Mouse (Mus musculus) cerebellum, adult 2 months (tissue): ENCODE results near the gene Olfr1152. TPM values are rescaled to one million over a fixed set of nuclear protein-coding genes. Genes with fewer than 3 reads are reported as not detected.

ENCODE experiments used
- DNase-seq, 2 experiments: peaks; one replicate each; pipeline ENCODE4 v3.0.0; 2021
- H3K27ac ChIP-seq: fragments of 200-500 bp; 2 replicates; pipeline ENCODE4 v1.5.1; 2012; ENCODE audit warnings: low read length, control low read depth, inconsistent platforms; ENCODE audit not compliant: insufficient read depth
- H3K27me3 ChIP-seq: fragments of 200-500 bp; 2 replicates; pipeline ENCODE4 v1.6.1; 2012; ENCODE audit warnings: inconsistent platforms, mild to moderate bottlenecking, low read length, moderate library complexity; ENCODE audit not compliant: control insufficient read depth, insufficient read depth
- H3K4me1 ChIP-seq: fragments of 200-500 bp; 2 replicates; pipeline ENCODE4 v1.6.1; 2011; ENCODE audit warnings: low read length; ENCODE audit not compliant: control insufficient read depth, insufficient read depth
- H3K4me3 ChIP-seq: fragments of 200-500 bp; replicated peaks from 2 replicates; pipeline ENCODE3; 2011; ENCODE audit warnings: mild to moderate bottlenecking, low read depth, low read length, control low read depth; ENCODE audit not compliant: insufficient read depth
- CTCF ChIP-seq: fragments of 200-500 bp; IDR thresholded peaks from 2 replicates; pipeline ENCODE4 v1.5.1; 2011; ENCODE audit warnings: low read depth, mild to moderate bottlenecking, control low read depth, low read length, moderate library complexity, borderline replicate concordance; ENCODE audit not compliant: insufficient read depth
- POLR2A ChIP-seq: fragments of 200-500 bp; IDR thresholded peaks from 2 replicates; pipeline ENCODE4 v1.6.1; 2011; ENCODE audit warnings: low read length, control low read depth, borderline replicate concordance; ENCODE audit not compliant: insufficient read depth
- WGBS: fragments of 180-500 bp; shearing (Covaris S2); methylation state at CpG from one replicate; pipeline ENCODE4 v1.1.7; 2018; 5-methylcytosine and 5-hydroxymethylcytosine counted together
- polyA plus RNA-seq: library from polyadenylated mRNA; depleted of rRNA; stranded (reverse); fragments of >200 nt; gene quantifications from 2 replicates; pipeline ENCODE4 v1.2.3, GENCODE M21; 2012; rRNA removed

The Olfr1152 gene
- not detected in 2 replicates for polyA plus RNA-seq

DNA sequence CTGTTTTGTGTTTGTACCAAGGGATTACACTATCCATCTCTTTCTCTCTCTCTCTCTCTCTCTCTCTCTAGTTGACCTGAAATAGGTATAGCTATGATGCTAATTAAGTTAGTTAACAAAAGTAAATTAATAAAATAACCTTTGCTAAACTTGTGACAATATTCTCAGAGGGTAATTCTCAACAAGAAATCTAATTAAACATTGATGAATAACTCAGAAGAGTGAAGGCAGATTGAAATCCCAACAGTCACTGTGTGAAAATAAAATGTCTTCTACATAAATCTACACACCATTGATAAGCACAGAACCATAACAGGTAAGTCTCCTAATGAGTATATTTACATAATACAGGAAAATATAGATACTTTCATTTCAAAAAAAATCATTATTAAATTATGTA, at the start of gene Olfr1152:
Gene Olfr1152 (plus strand): TSS at position 301 of the 400 bp plus-strand sequence.
- H3K27ac ChIP-seq, result no peak within 1 kb of the TSS
- H3K27me3 ChIP-seq, result no peaks in the 10 kb centered on the region
- TF ChIP-seq POLR2A (no peak), CTCF (no peak)
- H3K4me3 ChIP-seq, result no peak within 1 kb of the TSS
- no peak for DNase-seq
- no peaks in the 10 kb centered on the region for H3K4me1 ChIP-seq

GRCm38 (mm10) chr2:87830233-87830632, 36.1 kb upstream of the Olfr1152 start, which contains the start of gene Olfr1148:
Olfr1148 (plus strand) TSS chr2:87830533.
- H3K27ac ChIP-seq, result no peak within 1 kb of the TSS
- no peak for TF ChIP-seq CTCF
- no peak for TF ChIP-seq POLR2A
- H3K4me1 ChIP-seq, result no peaks in the 10 kb centered on the region
- no peak for DNase-seq
- no peaks in the 10 kb centered on the region for H3K27me3 ChIP-seq
- H3K4me3 ChIP-seq, result no peak within 1 kb of the TSS
- WGBS, result 88% methylated on average over 1 of the region's 1 CpGs

- Histone ChIP-seq H3K4me1 (no peaks in the 10 kb centered on the region), H3K4me3 (no peak within 1 kb of the TSS), H3K27ac (no peak within 1 kb of the TSS), H3K27me3 (no peaks in the 10 kb centered on the region)
- TF ChIP-seq CTCF (no peak), POLR2A (no peak)
- no peak for DNase-seq
- 76% methylated on average over 1 of the region's 1 CpGs for WGBS
Observed at GRCm38 (mm10) chr2:87843693-87844092, 22.6 kb upstream of the Olfr1152 start, which contains the start of gene Olfr1150-ps1. Olfr1150-ps1 (plus strand) TSS chr2:87843993.

GRCm38 (mm10) chr2:87855562-87855961, 10.7 kb upstream of the Olfr1152 start, which contains the start of gene Olfr1151:
Olfr1151 (plus strand) TSS chr2:87855862.
- WGBS, result 81% methylated on average over 1 of the region's 1 CpGs
- TF ChIP-seq POLR2A (no peak), CTCF (no peak)
- H3K4me3 ChIP-seq, result no peak within 1 kb of the TSS
- H3K4me1 ChIP-seq, result no peaks in the 10 kb centered on the region
- no peak for DNase-seq
- H3K27me3 ChIP-seq, result no peaks in the 10 kb centered on the region
- H3K27ac ChIP-seq, result no peak within 1 kb of the TSS

DNA sequence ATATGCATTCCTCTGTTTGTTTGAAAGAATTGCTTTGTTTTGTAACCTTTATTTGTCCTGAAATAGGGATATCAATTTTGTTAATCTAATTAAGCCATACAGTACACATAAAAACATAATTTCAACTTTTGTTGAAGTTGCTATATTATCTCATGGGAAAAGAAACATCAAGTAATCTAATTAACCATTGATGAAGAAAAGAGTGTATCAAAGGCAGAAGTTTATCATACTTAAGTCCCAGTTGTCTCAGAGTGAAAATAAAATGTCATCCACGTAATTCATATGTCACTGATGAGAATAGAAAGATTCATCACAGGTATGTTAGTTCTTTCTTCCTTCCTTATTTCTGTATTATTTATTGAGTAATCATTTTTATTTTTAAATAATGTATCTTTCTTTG, 28.4 kb downstream of the Olfr1152 start, which contains the start of gene Olfr1153:
Gene Olfr1153 (plus strand): TSS at position 301 of the 400 bp plus-strand sequence.
- Histone ChIP-seq H3K27me3 (no peaks in the 10 kb centered on the region), H3K27ac (no peak within 1 kb of the TSS), H3K4me3 (no peak within 1 kb of the TSS), H3K4me1 (no peaks in the 10 kb centered on the region)
- TF ChIP-seq POLR2A (no peak), CTCF (no peak)
- no peak for DNase-seq
- 65% methylated on average over 1 of the region's 1 CpGs for WGBS

GRCm38 (mm10) chr2:87905066-87905465, 38.8 kb downstream of the Olfr1152 start, which contains the start of gene Olfr1154:
Olfr1154 (minus strand) TSS chr2:87905166.
- H3K4me3 ChIP-seq, result no peak within 1 kb of the TSS
- 76% methylated on average over 1 of the region's 1 CpGs for WGBS
- no peaks in the 10 kb centered on the region for H3K27me3 ChIP-seq
- H3K27ac ChIP-seq, result no peak within 1 kb of the TSS
- H3K4me1 ChIP-seq, result no peaks in the 10 kb centered on the region
- no peak for TF ChIP-seq POLR2A
- TF ChIP-seq CTCF, result no peak
- DNase-seq, result no peak

Other genes starting within 250 kb of the Olfr1152 start
- not detected in 2 replicates for gene Olfr1131, start 239.4 kb upstream of the Olfr1152 start, polyA plus RNA-seq
- gene Olfr1132, start 229.0 kb upstream of the Olfr1152 start, polyA plus RNA-seq, result not detected in 2 replicates
- gene Olfr1133, start 219.1 kb upstream of the Olfr1152 start, polyA plus RNA-seq, result not detected in 2 replicates
- gene Olfr1134, start 208.0 kb upstream of the Olfr1152 start, polyA plus RNA-seq, result not detected in 2 replicates
- gene Olfr1135, start 192.8 kb upstream of the Olfr1152 start, polyA plus RNA-seq, result not detected in 2 replicates
- gene Olfr1136, start 172.5 kb upstream of the Olfr1152 start, polyA plus RNA-seq, result not detected in 2 replicates
- gene Olfr1137, start 153.3 kb upstream of the Olfr1152 start, polyA plus RNA-seq, result not detected in 2 replicates
- not detected in 2 replicates for gene Olfr1138, start 126.5 kb upstream of the Olfr1152 start, polyA plus RNA-seq
- gene Olfr1140, start 122.7 kb upstream of the Olfr1152 start, polyA plus RNA-seq, result not detected in 2 replicates
- gene Olfr1141, start 112.5 kb upstream of the Olfr1152 start, polyA plus RNA-seq, result not detected in 2 replicates
- not detected in 2 replicates for gene Olfr152, start 87.0 kb upstream of the Olfr1152 start, polyA plus RNA-seq
- not detected in 2 replicates for gene Olfr1143, start 65.9 kb upstream of the Olfr1152 start, polyA plus RNA-seq
- not detected in 2 replicates for gene Olfr1145, start 56.7 kb upstream of the Olfr1152 start, polyA plus RNA-seq
- gene Olfr1148, start 36.0 kb upstream of the Olfr1152 start, polyA plus RNA-seq, result not detected in 2 replicates
- not detected in 2 replicates for gene Olfr1150-ps1, start 22.5 kb upstream of the Olfr1152 start, polyA plus RNA-seq
- gene Olfr1151, start 10.6 kb upstream of the Olfr1152 start, polyA plus RNA-seq, result not detected in 2 replicates
- gene Olfr1153, start 28.5 kb downstream of the Olfr1152 start, polyA plus RNA-seq, result not detected in 2 replicates
- gene Olfr1154, start 38.7 kb downstream of the Olfr1152 start, polyA plus RNA-seq, result not detected in 2 replicates
- gene Olfr1155, start 78.6 kb downstream of the Olfr1152 start, polyA plus RNA-seq, result not detected in 2 replicates
- not detected in 2 replicates for gene Olfr1156, start 86.6 kb downstream of the Olfr1152 start, polyA plus RNA-seq
- gene Olfr1157, start 101.8 kb downstream of the Olfr1152 start, polyA plus RNA-seq, result not detected in 2 replicates
- gene Olfr74, start 108.2 kb downstream of the Olfr1152 start, polyA plus RNA-seq, result not detected in 2 replicates
- gene Olfr1158, start 123.6 kb downstream of the Olfr1152 start, polyA plus RNA-seq, result not detected in 2 replicates
- not detected in 2 replicates for gene Olfr1160, start 141.8 kb downstream of the Olfr1152 start, polyA plus RNA-seq
- gene Olfr1161, start 156.3 kb downstream of the Olfr1152 start, polyA plus RNA-seq, result not detected in 2 replicates
- not detected in 2 replicates for gene Olfr73, start 171.2 kb downstream of the Olfr1152 start, polyA plus RNA-seq
- gene Olfr1162, start 184.6 kb downstream of the Olfr1152 start, polyA plus RNA-seq, result not detected in 2 replicates
- gene Olfr1163, start 205.3 kb downstream of the Olfr1152 start, polyA plus RNA-seq, result not detected in 2 replicates
- not detected in 2 replicates for gene Olfr1164, start 227.5 kb downstream of the Olfr1152 start, polyA plus RNA-seq